Mouse (Mus musculus) stomach, embryonic 14.5 days (tissue): ENCODE results near the gene Emc6. TPM values are rescaled to one million over a fixed set of nuclear protein-coding genes. Genes with fewer than 3 reads are reported as not detected.

Experiments used
- ATAC-seq: fragments of 200-750 bp; cut with Nextera tagmentation; 2 replicates; pipeline ENCODE4 v1.8.0; 2017; ENCODE audit warnings: low read depth, moderate TSS enrichment; ENCODE audit not compliant: insufficient number of reproducible peaks, insufficient read depth, low FRiP score
- H3K27ac ChIP-seq: fragments of 300-500 bp; sonication (generic); 2 replicates; pipeline ENCODE4 v1.5.1; 2014; ENCODE audit warnings: mild to moderate bottlenecking, low read length, moderate library complexity, mixed read lengths
- H3K27me3 ChIP-seq: fragments of 300-500 bp; sonication (generic); 2 replicates; pipeline ENCODE4 v1.6.1; 2014; ENCODE audit warnings: low read length, control low read depth, mixed read lengths; ENCODE audit not compliant: control insufficient read depth, insufficient read depth
- H3K36me3 ChIP-seq: fragments of 300-500 bp; sonication (generic); 2 replicates; pipeline ENCODE4 v1.6.1; 2014; ENCODE audit warnings: mild to moderate bottlenecking, control low read depth, low read length, moderate library complexity, mixed read lengths; ENCODE audit not compliant: control insufficient read depth, insufficient read depth
- H3K4me1 ChIP-seq: fragments of 300-500 bp; sonication (generic); 2 replicates; pipeline ENCODE4 v1.6.1; 2014; ENCODE audit warnings: low read length, control low read depth, mixed read lengths; ENCODE audit not compliant: control insufficient read depth, insufficient read depth
- H3K4me2 ChIP-seq: fragments of 300-500 bp; sonication (generic); replicated peaks from 2 replicates; pipeline ENCODE4 v1.6.1; 2014; ENCODE audit warnings: low read depth, low read length, control low read depth
- H3K4me3 ChIP-seq: fragments of 300-500 bp; sonication (generic); 2 replicates; pipeline ENCODE4 v1.5.1; 2014; ENCODE audit warnings: low read depth, low read length, control low read depth
- H3K9ac ChIP-seq: fragments of 300-500 bp; sonication (generic); replicated peaks from 2 replicates; pipeline ENCODE4 v1.6.1; 2014; ENCODE audit warnings: low read depth, mild to moderate bottlenecking, control low read depth, low read length, moderate library complexity, mixed read lengths
- H3K9me3 ChIP-seq: fragments of 300-500 bp; sonication (generic); 2 replicates; pipeline ENCODE4 v1.6.1; 2016; ENCODE audit warnings: low read depth, low read length, control low read depth; ENCODE audit not compliant: control insufficient read depth
- WGBS: fragments of 180-500 bp; shearing (Covaris S2); extraction: QIAGEN DNeasy Blood & Tissue Kit; methylation state at CpG from one replicate; pipeline ENCODE4 v1.1.7; 2014; 5-methylcytosine and 5-hydroxymethylcytosine counted together
- polyA plus RNA-seq: library from polyadenylated mRNA; unstranded; fragments of >200 nt; fragmentation: Nextera tagmentation; extraction: Ambion mirVana; gene quantifications from 2 replicates; pipeline ENCODE4 v1.2.1, GENCODE M21; 2014

The Emc6 gene
- 111 and 116 TPM in 2 replicates for polyA plus RNA-seq

GRCm38 (mm10) chr11:73176608-73177508, at the start of gene Emc6, which contains the start of gene Tax1bp3:
Gene Emc6 (minus strand): TSS chr11:73177037.
Gene Tax1bp3 (plus strand): TSS chr11:73177083.
- H3K27me3 ChIP-seq, result no peaks in the 10 kb centered on the region
- peaks cover 24% of the 10 kb centered on the region; the same call in 1 of the 2 replicates for H3K4me1 ChIP-seq
- peak within 1 kb of the TSS; percentile 99 for H3K4me3 ChIP-seq
- peak within 1 kb of the TSS; percentile 75 for H3K4me2 ChIP-seq
- peak within 1 kb of the TSS; percentile 98 for H3K27ac ChIP-seq
- WGBS, result under 1% methylated on average over 80 of the region's 81 CpGs
- peak within 1 kb of the TSS; percentile 92 for H3K9ac ChIP-seq
- no peaks in the 10 kb centered on the region for H3K9me3 ChIP-seq
- peak; percentile 97 for ATAC-seq
- peaks cover 23% of the 10 kb centered on the region; the same call in 1 of the 2 replicates for H3K36me3 ChIP-seq

GRCm38 (mm10) chr11:73225856-73226255, 49.0 kb upstream of the Emc6 start:
- 85% methylated on average over 6 of the region's 6 CpGs for WGBS
- no peak overlapping the region for H3K4me3 ChIP-seq
- H3K4me2 ChIP-seq, result no peak overlapping the region
- no peaks in the 10 kb centered on the region for H3K9me3 ChIP-seq
- no peaks in the 10 kb centered on the region for H3K27me3 ChIP-seq
- H3K27ac ChIP-seq, result no peak overlapping the region
- no peaks in the 10 kb centered on the region for H3K36me3 ChIP-seq
- ATAC-seq, result no peak
- H3K4me1 ChIP-seq, result no peaks in the 10 kb centered on the region
- H3K9ac ChIP-seq, result no peak overlapping the region

- H3K9ac ChIP-seq, result no peak overlapping the region
- H3K4me3 ChIP-seq, result no peak overlapping the region
- no peak overlapping the region for H3K4me2 ChIP-seq
- H3K36me3 ChIP-seq, result no peaks in the 10 kb centered on the region
- H3K27ac ChIP-seq, result no peak overlapping the region
- no peaks in the 10 kb centered on the region for H3K4me1 ChIP-seq
- no peak for ATAC-seq
- H3K9me3 ChIP-seq, result no peaks in the 10 kb centered on the region
- 71% methylated on average over 2 of the region's 2 CpGs for WGBS
- no peaks in the 10 kb centered on the region for H3K27me3 ChIP-seq
These were observed 47.1 kb upstream of the Emc6 start for GRCm38 (mm10) chr11:73223966-73224365.

GRCm38 (mm10) chr11:73222846-73223245, 46.0 kb upstream of the Emc6 start:
- Histone ChIP-seq H3K36me3 (no peaks in the 10 kb centered on the region), H3K9ac (no peak overlapping the region), H3K9me3 (no peaks in the 10 kb centered on the region), H3K4me1 (no peaks in the 10 kb centered on the region), H3K27ac (no peak overlapping the region), H3K4me2 (no peak overlapping the region), H3K4me3 (no peak overlapping the region), H3K27me3 (no peaks in the 10 kb centered on the region)
- WGBS, result 18% methylated on average over 5 of the region's 5 CpGs
- ATAC-seq, result 0 out of 2 replicates have a peak, but pooled peaks have one; percentile 18

GRCm38 (mm10) chr11:73220651-73221050, 43.8 kb upstream of the Emc6 start:
- 87% methylated on average over 1 of the region's 1 CpGs for WGBS
- Histone ChIP-seq H3K9ac (no peak overlapping the region), H3K27ac (no peak overlapping the region), H3K27me3 (no peaks in the 10 kb centered on the region), H3K36me3 (no peaks in the 10 kb centered on the region), H3K4me1 (no peaks in the 10 kb centered on the region), H3K4me3 (no peak overlapping the region), H3K9me3 (no peaks in the 10 kb centered on the region), H3K4me2 (no peak overlapping the region)
- no peak for ATAC-seq

GRCm38 (mm10) chr11:73219671-73220070, 42.8 kb upstream of the Emc6 start:
- Histone ChIP-seq H3K4me1 (no peaks in the 10 kb centered on the region), H3K36me3 (no peaks in the 10 kb centered on the region), H3K4me3 (no peak overlapping the region), H3K9ac (no peak overlapping the region), H3K9me3 (no peaks in the 10 kb centered on the region), H3K27ac (no peak overlapping the region), H3K27me3 (no peaks in the 10 kb centered on the region), H3K4me2 (no peak overlapping the region)
- no peak for ATAC-seq
- WGBS, result 60% methylated on average over 2 of the region's 2 CpGs

- no peak for ATAC-seq
- 79% methylated on average over 3 of the region's 3 CpGs for WGBS
- no peak overlapping the region for H3K4me2 ChIP-seq
- H3K9me3 ChIP-seq, result no peaks in the 10 kb centered on the region
- no peak overlapping the region for H3K9ac ChIP-seq
- no peak overlapping the region for H3K27ac ChIP-seq
- no peaks in the 10 kb centered on the region for H3K4me1 ChIP-seq
- H3K27me3 ChIP-seq, result no peaks in the 10 kb centered on the region
- H3K4me3 ChIP-seq, result no peak overlapping the region
- H3K36me3 ChIP-seq, result no peaks in the 10 kb centered on the region
These were observed 37.1 kb upstream of the Emc6 start for GRCm38 (mm10) chr11:73213956-73214355.

GRCm38 (mm10) chr11:73207621-73208020, 30.8 kb upstream of the Emc6 start:
- H3K4me1 ChIP-seq, result no peaks in the 10 kb centered on the region
- ATAC-seq, result no peak
- no peak overlapping the region for H3K4me2 ChIP-seq
- 75% methylated on average over 2 of the region's 2 CpGs for WGBS
- H3K27me3 ChIP-seq, result no peaks in the 10 kb centered on the region
- H3K27ac ChIP-seq, result no peak overlapping the region
- no peak overlapping the region for H3K9ac ChIP-seq
- H3K9me3 ChIP-seq, result no peaks in the 10 kb centered on the region
- H3K4me3 ChIP-seq, result no peak overlapping the region
- no peaks in the 10 kb centered on the region for H3K36me3 ChIP-seq
